Mouse (Mus musculus) ES-E14 (cell line): Measurements from ENCODE around the gene Wbp1l. TPM values are rescaled to one million over a fixed set of nuclear protein-coding genes. Genes with fewer than 3 reads are reported as not detected.

Experiments used
- DNase-seq: peaks from one replicate; pipeline ENCODE4 v3.0.0-alpha.2; 2013; ENCODE audit warnings: low read depth, low spot score
- H3K27ac ChIP-seq: 2 replicates; pipeline ENCODE4 v1.5.1; 2012; ENCODE audit warnings: low read depth, mild to moderate bottlenecking, low read length, moderate library complexity, mixed read lengths; ENCODE audit not compliant: poor library complexity, insufficient read depth, severe bottlenecking
- H3K36me3 ChIP-seq: 2 replicates; pipeline ENCODE4 v1.6.1; 2012; ENCODE audit warnings: mild to moderate bottlenecking, low read length, moderate library complexity, mixed read lengths; ENCODE audit not compliant: control insufficient read depth, poor library complexity, insufficient read depth, severe bottlenecking
- H3K4me1 ChIP-seq, 2 experiments: fragments of 150-350 bp in 1 of 2; sonication (generic) in 1 of 2; 2 replicates each; pipeline ENCODE4 v1.6.1; 2012; ENCODE audit warnings: low read length in 2 of 2, mild to moderate bottlenecking in 1 of 2, mixed read lengths in 1 of 2; ENCODE audit not compliant: control insufficient read depth in 2 of 2, insufficient read depth in 2 of 2, poor library complexity in 1 of 2
- H3K4me3 ChIP-seq, 2 experiments: fragments of 150-350 bp in 1 of 2; sonication (generic) in 1 of 2; 2 replicates each; pipeline ENCODE4 v1.5.1; 2012; ENCODE audit warnings: low read length in 2 of 2, low read depth in 1 of 2, mild to moderate bottlenecking in 1 of 2, mixed read lengths in 1 of 2; ENCODE audit not compliant: insufficient read depth in 1 of 2, poor library complexity in 1 of 2, severe bottlenecking in 1 of 2
- H3K9ac ChIP-seq: 2 replicates; pipeline ENCODE4 v1.6.1; 2012; ENCODE audit warnings: low read depth, mild to moderate bottlenecking, low read length, mixed read lengths; ENCODE audit not compliant: poor library complexity, insufficient read depth, severe bottlenecking
- H3K9me3 ChIP-seq: fragments of 150-350 bp; sonication (generic); 2 replicates; pipeline ENCODE4 v1.6.1; 2012; ENCODE audit warnings: low read depth, mild to moderate bottlenecking, low read length; ENCODE audit not compliant: control insufficient read depth, insufficient read depth
- CHD2 ChIP-seq: IDR thresholded peaks from 2 replicates; pipeline ENCODE4 v1.6.1; 2014; ENCODE audit warnings: mild to moderate bottlenecking, low read depth, low read length, inconsistent platforms
- HCFC1 ChIP-seq: IDR thresholded peaks from 2 replicates; pipeline ENCODE4 v1.6.1; 2012; ENCODE audit warnings: low read length, inconsistent platforms, borderline replicate concordance; ENCODE audit not compliant: insufficient read depth
- MAFK ChIP-seq: IDR thresholded peaks from 2 replicates; pipeline ENCODE4 v1.6.1; 2014; ENCODE audit warnings: mild to moderate bottlenecking, low read depth, low read length, inconsistent platforms; ENCODE audit not compliant: insufficient read depth
- ZC3H11A ChIP-seq: IDR thresholded peaks from 2 replicates; pipeline ENCODE4 v1.6.1; 2012; ENCODE audit warnings: low read depth, mild to moderate bottlenecking, inconsistent platforms, low read length, borderline replicate concordance
- ZNF384 ChIP-seq: IDR thresholded peaks from 2 replicates; pipeline ENCODE4 v1.6.1; 2012; ENCODE audit warnings: low read depth, low read length, inconsistent platforms
- in situ Hi-C, 2 experiments: fragments of 600-800 bp; cut with MboI; formaldehyde crosslinking; loops; one replicate each; pipeline ENCODE4 v1.15.1; 2025; ENCODE audit warnings: low sequenced_read_pairs in 2 of 2, inconsistent platforms in 1 of 2; ENCODE audit not compliant: unreplicated experiment in 2 of 2
- total RNA-seq: library from RNA; depleted of rRNA; stranded (reverse); fragments of 300-350 nt; gene quantifications from 2 replicates; pipeline ENCODE4 v1.2.3, GENCODE M21; 2012

Gene Wbp1l
- total RNA-seq, 1 experiment, result 40.2 TPM

DNA sequence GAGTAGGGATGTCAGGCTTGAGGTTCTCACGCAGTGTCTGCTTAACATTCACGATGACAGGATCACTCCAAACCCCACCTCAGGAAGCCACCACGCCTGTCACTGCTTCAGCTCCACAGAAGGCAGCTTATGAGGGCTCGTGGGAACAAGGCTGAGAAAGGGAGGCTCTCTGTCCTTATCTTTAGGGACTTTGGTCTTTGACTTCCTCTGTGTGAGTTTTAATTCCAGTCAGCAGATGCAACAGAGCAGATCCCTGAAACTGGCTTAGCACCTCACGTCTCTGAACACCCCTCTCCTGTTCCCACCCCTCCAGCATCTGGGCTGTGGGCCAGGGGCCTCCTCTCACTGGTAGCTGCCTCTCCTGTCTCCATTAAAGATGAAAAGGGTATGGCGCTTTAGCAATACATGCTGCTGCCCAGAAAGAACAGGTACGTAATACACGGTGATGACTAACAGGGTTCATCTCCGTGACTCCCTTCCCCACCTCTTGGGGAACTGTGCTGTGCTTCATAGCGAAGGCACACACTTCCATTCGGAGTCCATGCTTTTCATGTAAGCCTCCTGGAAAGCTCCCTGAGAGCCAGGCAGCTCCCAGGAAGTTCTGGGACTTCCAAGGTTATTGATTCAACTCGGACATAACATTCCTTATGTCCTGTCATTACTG lies 81.0 kb downstream of the Wbp1l start:
- H3K36me3 ChIP-seq, result no peaks in the 10 kb centered on the region
- TF ChIP-seq HCFC1 (no peak), ZC3H11A (no peak), ZNF384 (no peak), MAFK (no peak), CHD2 (no peak)

DNA sequence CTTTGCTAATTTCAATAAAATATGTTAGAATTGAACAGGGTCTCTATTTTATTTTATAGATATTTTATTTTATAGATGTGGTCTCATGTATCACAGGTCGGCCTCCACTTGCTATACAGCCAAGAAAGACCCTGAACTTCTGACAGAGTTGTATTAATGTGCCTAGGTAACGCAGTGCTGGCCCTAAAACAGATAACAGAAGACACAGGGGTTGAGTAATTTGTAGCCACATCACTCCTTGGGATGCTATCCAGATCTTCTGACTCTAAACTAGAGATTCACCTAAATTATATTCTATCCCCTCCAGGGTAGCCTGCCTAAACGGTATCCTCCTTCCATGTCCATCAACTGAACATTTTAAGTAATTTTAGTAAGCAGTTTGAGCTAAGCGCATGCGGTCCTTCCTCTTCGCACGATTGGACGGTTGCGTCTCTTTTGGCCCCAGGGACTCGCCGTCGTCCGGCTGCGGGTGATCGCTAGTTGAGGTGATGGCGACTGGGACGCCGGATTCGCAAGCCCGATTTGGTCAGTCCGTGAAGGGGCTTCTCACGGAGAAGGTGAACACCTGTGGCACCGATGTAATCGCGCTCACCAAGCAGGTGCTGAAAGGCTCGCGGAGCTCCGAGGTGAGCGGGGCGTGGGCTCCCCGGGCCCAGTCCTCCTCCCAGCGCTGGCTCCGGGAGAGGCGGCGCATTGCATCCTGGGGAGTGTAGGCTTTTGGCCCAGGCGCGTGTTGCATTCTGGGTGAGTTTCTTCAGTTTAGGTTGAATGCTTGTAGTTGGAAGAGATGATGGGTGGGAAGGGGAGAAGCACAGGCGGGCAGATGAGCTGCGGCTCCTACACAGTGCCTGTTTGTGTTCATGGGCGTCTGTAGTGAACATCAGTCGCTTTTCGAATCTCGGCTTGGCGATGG lies 90.8 kb downstream of the Wbp1l start, which contains the start of gene Borcs7:
TSS of gene Borcs7 (plus strand) at position 447 of the 913 bp plus-strand sequence.
- Histone ChIP-seq H3K27ac (peak within 1 kb of the TSS; percentile 16; the same call in 1 of the 2 replicates), H3K9me3 (no peaks in the 10 kb centered on the region), H3K9ac (peak within 1 kb of the TSS; percentile 87), H3K4me3 (peak within 1 kb of the TSS; percentile 82 to 93), H3K4me1 (peaks cover 2 to 3% of the 10 kb centered on the region in 2 experiments; a peak in 2 of 4 replicates), H3K36me3 (no peaks in the 10 kb centered on the region)
- in situ Hi-C loops, result no loop called here
- TF ChIP-seq ZNF384 (no peak), HCFC1 (peak; percentile 84), ZC3H11A (no peak), CHD2 (no peak)
- peak; percentile 81 for DNase-seq

More for the DNA sequence above, 81.0 kb downstream of the Wbp1l start:
- H3K4me1 ChIP-seq, result no peaks in the 10 kb centered on the region; a peak in 1 of 4 replicates
- H3K9me3 ChIP-seq, result no peaks in the 10 kb centered on the region
- in situ Hi-C loops, result loop anchor here in 1 of 2 experiments (5.0 kb wide), 1 partner anchor 52 kb away; no protein-coding TSS in a partner anchor
- no peak overlapping the region for H3K4me3 ChIP-seq
- H3K27ac ChIP-seq, result no peak overlapping the region
- no peak for DNase-seq
- no peak overlapping the region for H3K9ac ChIP-seq

- Histone ChIP-seq H3K27ac (no peak overlapping the region), H3K4me3 (peak overlapping the region; percentile 82 to 93), H3K4me1 (peaks cover 2 to 3% of the 10 kb centered on the region in 2 experiments; a peak in 2 of 4 replicates), H3K9ac (peak overlapping the region; percentile 87; the same call in 1 of the 2 replicates), H3K9me3 (no peaks in the 10 kb centered on the region), H3K36me3 (no peaks in the 10 kb centered on the region)
- in situ Hi-C loops, result no loop called here
- no peak for DNase-seq
- TF ChIP-seq ZNF384 (no peak), HCFC1 (no peak), ZC3H11A (no peak), CHD2 (no peak), MAFK (no peak)
These were observed 91.5 kb downstream of the Wbp1l start for GRCm38 (mm10) chr19:46690387-46690786.

DNA sequence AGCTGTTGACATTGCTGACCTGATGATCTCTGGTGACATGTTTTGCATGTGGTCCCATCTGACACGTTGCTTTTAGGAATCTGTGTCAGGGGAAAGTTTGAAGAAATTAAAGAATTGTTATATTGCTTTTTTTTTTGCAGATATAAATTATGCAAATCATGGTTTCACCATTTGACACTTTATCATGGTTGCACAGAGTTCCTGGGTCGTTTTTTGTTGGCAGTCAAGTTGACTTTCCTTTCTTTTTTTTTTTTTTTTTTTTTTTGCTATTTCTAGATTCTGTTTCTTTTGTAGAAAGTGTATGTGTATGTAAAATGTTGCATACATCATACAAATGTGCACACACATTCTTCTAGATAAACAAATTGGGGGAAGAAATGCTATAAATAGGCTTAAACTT lies 92.2 kb downstream of the Wbp1l start:
- no peak overlapping the region for H3K27ac ChIP-seq
- H3K4me1 ChIP-seq, result peaks cover 2 to 3% of the 10 kb centered on the region in 2 experiments; a peak in 2 of 4 replicates
- H3K9me3 ChIP-seq, result no peaks in the 10 kb centered on the region
- TF ChIP-seq ZNF384 (no peak), HCFC1 (no peak), MAFK (no peak), CHD2 (no peak), ZC3H11A (no peak)
- no peaks in the 10 kb centered on the region for H3K36me3 ChIP-seq
- H3K4me3 ChIP-seq, result no peak overlapping the region
- in situ Hi-C loops, result no loop called here
- no peak overlapping the region for H3K9ac ChIP-seq
- no peak for DNase-seq
